Comparison of ENCODE assay signal across 8 mouse cellular contexts in genomic region chr4:108848505-108848848, GRCm38 (mm10). TPM values are rescaled to one million over a fixed set of nuclear protein-coding genes. Genes with fewer than 3 reads are reported as not detected.
DNase-seq lines count a peak whose midpoint lies in the region; ATAC-seq and TF ChIP-seq lines count a peak whose summit lies in the region.

A730015C16Rik (minus strand) TSS chr4:108848619.

- H3K4me2 ChIP-seq in kidney, embryonic 16.5 days (replicated peaks; ENCODE audit: low read depth, low read length), result peak within 1 kb of the TSS; percentile 88
- peak within 1 kb of the TSS; percentile 94 for H3K4me2 ChIP-seq in liver, embryonic 15.5 days

- H3K27me3 ChIP-seq in kidney, embryonic 16.5 days (ENCODE audit: insufficient read depth, low read length), result no peaks in the 10 kb centered on the region
- H3K27me3 ChIP-seq in G1E (ENCODE audit: insufficient read depth, low read length), result no peaks in the 10 kb centered on the region
- no peaks in the 10 kb centered on the region for H3K27me3 ChIP-seq in liver, embryonic 15.5 days

- H3K4me1 ChIP-seq in kidney, embryonic 16.5 days (ENCODE audit: insufficient read depth, low read length), result peaks cover 25% of the 10 kb centered on the region
- peaks cover 24% of the 10 kb centered on the region; the same call in 1 of the 2 replicates for H3K4me1 ChIP-seq in G1E (ENCODE audit: insufficient read depth, low read depth, low read length)
- peaks cover 25% of the 10 kb centered on the region for H3K4me1 ChIP-seq in liver, embryonic 15.5 days (replicated peaks)

- 4% methylated on average over 20 of the region's 20 CpGs for WGBS in kidney, embryonic 16.5 days
- 3% methylated on average over 20 of the region's 20 CpGs for WGBS in liver, embryonic 15.5 days (ENCODE audit: insufficient replicate concordance)

- peak within 1 kb of the TSS; percentile 89 for H3K9ac ChIP-seq in kidney, embryonic 16.5 days (replicated peaks; ENCODE audit: low read length)
- peak within 1 kb of the TSS; percentile 78 for H3K9ac ChIP-seq in liver, embryonic 15.5 days

- peak; percentile 50; the same call in 1 of the 2 replicates for ATAC-seq in kidney, embryonic 16.5 days (ENCODE audit: low FRiP score, low TSS enrichment)
- no peak for ATAC-seq in G1E (ENCODE audit: extremely low read depth, insufficient number of reproducible peaks, low FRiP score, poor library complexity, severe bottlenecking)
- ATAC-seq in granulocyte monocyte progenitor cell, adult 5-6 weeks (replicated peaks; ENCODE audit: poor library complexity, severe bottlenecking), result peak; percentile 17; the same call in 1 of the 2 replicates
- peak; percentile 48 for ATAC-seq in liver, embryonic 15.5 days (ENCODE audit: insufficient read depth)

- DNase-seq in kidney, adult 11 months, result no peak
- DNase-seq in G1E (ENCODE audit: low spot score), result no peak
- peak; percentile 45 for DNase-seq in cerebellum, adult 9-11 months
- DNase-seq in right cerebral cortex, postnatal 4 days, result peak; percentile 26
- DNase-seq in left cerebral cortex, postnatal 10 days (ENCODE audit: extremely low spot score in 1 of 2, low spot score in 2 of 2), result no peak

- TF ChIP-seq CTCF in G1E (IDR thresholded peaks at IDR 0.05; ENCODE audit: low read depth, low read length), result no peak

- H3K27ac ChIP-seq in kidney, embryonic 16.5 days (ENCODE audit: low read length), result peak within 1 kb of the TSS; percentile 94
- peak within 1 kb of the TSS; percentile 82 for H3K27ac ChIP-seq in liver, embryonic 15.5 days (replicated peaks)

- H3K36me3 ChIP-seq in kidney, embryonic 16.5 days (ENCODE audit: insufficient read depth, low read length), result 0 out of 2 replicates have a peak, but pooled peaks cover 13% of the 10 kb centered on the region
- peaks cover 28% of the 10 kb centered on the region for H3K36me3 ChIP-seq in G1E (replicated peaks)
- H3K36me3 ChIP-seq in liver, embryonic 15.5 days (replicated peaks), result no peaks in the 10 kb centered on the region

- intact Hi-C loops in left cerebral cortex, postnatal 10 days (cut with DNase I), result no loop called here

- peak within 1 kb of the TSS; percentile 94 for H3K4me3 ChIP-seq in kidney, embryonic 16.5 days (ENCODE audit: low read length)
- peak within 1 kb of the TSS; percentile 100 for H3K4me3 ChIP-seq in G1E (ENCODE audit: low read depth, low read length)
- H3K4me3 ChIP-seq in liver, embryonic 15.5 days (replicated peaks), result peak within 1 kb of the TSS; percentile 96

- no peaks in the 10 kb centered on the region for H3K9me3 ChIP-seq in kidney, embryonic 16.5 days (ENCODE audit: low read length)
- no peaks in the 10 kb centered on the region for H3K9me3 ChIP-seq in G1E (replicated peaks)
- no peaks in the 10 kb centered on the region for H3K9me3 ChIP-seq in liver, embryonic 15.5 days (replicated peaks)

RNA-seq across cellular contexts. Expression of gene A730015C16Rik, which starts in this region (rescaled TPM):
- polyA plus RNA-seq in kidney, embryonic 16.5 days (2015; fragmentation: Nextera tagmentation; extraction: Ambion mirVana), result 1.1 and 1.4 TPM in 2 replicates
- not detected in 2 replicates for total RNA-seq in G1E (2014; fragmentation: Nextera tagmentation)
- 0.35 and 0.60 TPM in 2 replicates for total RNA-seq in G1E (2017)
- 0.07 TPM in 1 of 2 replicates, not detected in the other for polyA plus RNA-seq in G1E (2012)
- not detected in 2 replicates for total RNA-seq in granulocyte monocyte progenitor cell, adult 5-6 weeks (2014; fragmentation: Nextera tagmentation)
- 0.65 and 3.2 TPM in 2 replicates for total RNA-seq in granulocyte monocyte progenitor cell, adult 5-6 weeks (2017)
- 0.24 and 0.29 TPM in 2 replicates for polyA plus RNA-seq in liver, embryonic 15.5 days (2015; fragmentation: Nextera tagmentation; extraction: Ambion mirVana)
- under 1 TPM; 0.28 to 0.56 TPM for total RNA-seq in left cerebral cortex, postnatal 10 days (2021)

Comparison
In these comparisons a context has a peak if more than half of its experiments do, and no peak if none do; other contexts are left out.
1. Peak in ATAC-seq, H3K4me3 ChIP-seq, H3K27ac ChIP-seq, H3K9ac ChIP-seq and H3K4me2 ChIP-seq in liver, embryonic 15.5 days; RNA of the gene not detected or under 1 TPM.
2. DNase-seq: peak in cerebellum, adult 9-11 months (single experiment) and right cerebral cortex, postnatal 4 days (single experiment); none in kidney, adult 11 months (single experiment), G1E (single experiment) and left cerebral cortex, postnatal 10 days (0 of 2).
3. Peak in every context shown above with its lines, with median percentiles within 50 percentile points of each other: H3K4me3 ChIP-seq.